Mouse (Mus musculus): ENCODE data around the gene Cdk17.
"Not testable (repeated sequence)": the region's sequence is repeated elsewhere in the genome, so short reads cannot be mapped to it uniquely, and the experiment has no call there.

Cdk17 gene

GRCm38 (mm10) chr10:93143285-93143985 is 17.2 kb upstream of the Cdk17 start:
- peak; percentile 48 for DNase-seq

- no peak for DNase-seq
Observed at GRCm38 (mm10) chr10:93143986-93144314, 16.7 kb upstream of the Cdk17 start.

DNA sequence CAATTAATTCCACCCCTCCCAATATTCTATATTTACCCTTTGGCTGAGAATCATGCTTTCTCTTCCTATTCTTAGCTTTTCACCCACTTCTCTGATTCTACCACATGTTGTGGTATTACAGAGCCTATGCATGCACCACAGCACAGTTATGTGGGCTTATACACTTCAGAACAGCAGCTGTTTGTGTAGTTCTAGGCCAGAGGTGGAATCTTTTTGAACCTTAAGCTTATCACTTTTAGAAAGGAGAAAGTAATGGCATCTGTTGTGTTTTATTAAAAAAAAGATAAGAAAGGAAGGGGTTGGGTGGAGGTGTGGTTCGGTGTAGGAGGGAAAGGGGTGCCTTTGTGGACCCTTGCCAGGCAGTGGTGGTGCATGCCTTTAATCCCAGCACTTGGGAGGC is 16.1 kb upstream of the Cdk17 start:
- DNase-seq, result peak; percentile 49

DNA sequence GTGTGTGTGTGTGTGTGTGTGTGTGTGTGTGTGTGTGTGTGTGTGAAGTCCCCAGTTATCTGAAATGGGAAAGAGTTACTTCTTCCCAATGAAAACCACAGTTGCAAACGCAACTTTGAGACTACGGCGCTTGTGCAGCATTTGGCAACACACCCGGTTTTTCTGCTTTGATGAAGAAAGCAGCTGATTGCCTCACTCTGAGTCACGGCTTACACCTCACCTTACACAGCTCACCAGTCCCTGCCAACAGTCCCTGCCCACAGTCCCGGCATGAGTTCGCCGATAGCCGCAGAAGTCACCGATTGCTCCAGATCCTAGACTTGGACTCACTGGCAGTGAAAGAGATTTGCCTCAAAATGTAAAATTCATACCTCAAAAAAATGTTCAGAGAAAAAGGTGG is 15.6 kb upstream of the Cdk17 start:
- peak; percentile 68 for DNase-seq

DNA sequence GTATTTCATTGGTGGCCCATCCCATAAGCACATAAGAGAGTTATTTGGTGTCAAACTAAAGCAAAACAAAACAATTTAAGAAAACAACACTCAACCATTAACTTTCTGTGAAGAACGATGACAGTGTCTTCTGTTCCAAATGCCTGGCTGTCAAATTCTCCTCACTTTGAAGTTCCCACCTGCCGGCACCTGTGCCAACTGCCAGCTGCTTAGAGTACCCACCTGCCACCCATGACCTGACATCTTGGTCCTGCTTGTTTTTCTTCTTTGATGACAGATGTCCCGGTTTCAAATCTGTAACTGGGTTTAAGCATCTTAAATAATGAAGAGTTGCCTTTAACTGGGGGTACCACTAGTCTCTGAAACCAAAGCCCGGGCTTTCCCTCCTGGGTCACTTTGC is 14.1 kb upstream of the Cdk17 start:
- peak; percentile 83 for DNase-seq

- no peak for DNase-seq
Observed at GRCm38 (mm10) chr10:93147691-93148090, 13.0 kb upstream of the Cdk17 start.

DNA sequence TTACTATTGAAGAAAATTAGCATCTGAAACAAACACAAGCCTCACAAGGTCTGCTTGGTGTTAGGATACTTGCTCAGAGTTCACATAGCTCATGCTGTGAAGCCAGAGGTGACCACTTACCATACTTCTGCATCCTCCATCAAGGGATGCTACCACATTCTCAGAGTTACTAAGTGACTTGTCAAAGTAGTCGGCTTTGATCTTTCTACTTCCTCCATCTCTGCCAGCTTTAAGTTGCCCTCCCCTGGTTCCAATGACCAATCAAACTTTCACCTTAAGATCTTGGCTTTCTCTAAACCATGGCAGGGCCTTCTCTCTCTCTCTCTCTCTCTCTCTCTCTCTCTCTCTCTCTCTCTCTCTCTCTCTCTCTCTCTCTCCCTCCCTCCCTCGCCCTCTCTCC is 11.1 kb upstream of the Cdk17 start:
- no peak for DNase-seq

- no peak for DNase-seq
Observed at GRCm38 (mm10) chr10:93151775-93152174, 8.9 kb upstream of the Cdk17 start.

DNA sequence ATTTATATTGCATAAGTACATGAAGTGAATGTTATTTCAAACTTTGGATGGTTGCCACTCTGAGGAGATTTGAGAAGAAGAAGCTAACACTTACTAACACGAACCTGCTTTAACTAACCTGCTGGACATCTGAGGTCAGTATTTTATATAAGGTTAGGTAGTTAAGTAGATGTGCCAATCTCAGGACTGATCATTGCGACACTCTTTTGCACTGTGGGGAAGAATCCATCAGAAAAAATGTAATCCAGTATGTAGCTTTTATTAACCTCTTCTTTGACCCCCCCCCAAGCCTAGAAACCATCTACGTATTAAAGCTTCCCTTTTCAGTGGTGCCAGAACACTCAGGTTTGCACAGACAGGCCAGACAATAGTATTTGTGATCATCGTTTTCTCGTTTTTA is 8.0 kb upstream of the Cdk17 start:
- no peak for DNase-seq

GRCm38 (mm10) chr10:93153404-93153803 is 7.3 kb upstream of the Cdk17 start:
- not testable (repeated sequence) for DNase-seq

GRCm38 (mm10) chr10:93159651-93160496 is 801 bp upstream of the Cdk17 start:
- DNase-seq, result no peak

DNA sequence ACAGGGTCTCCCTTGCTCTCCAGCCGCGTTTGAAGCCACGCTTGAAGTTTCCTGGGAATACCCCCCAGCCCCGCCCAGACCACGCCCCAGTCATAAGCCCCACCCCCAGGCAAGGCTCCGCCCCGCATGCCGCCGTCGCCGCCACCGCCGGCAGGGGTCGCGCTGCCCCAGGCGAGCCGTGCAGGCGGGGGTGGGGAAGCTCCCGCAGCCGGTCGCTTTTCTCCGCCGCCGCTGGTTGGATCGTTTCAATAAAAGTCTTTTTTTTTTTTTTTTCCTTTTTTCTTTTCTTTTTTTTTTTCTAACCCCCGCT is 223 bp upstream of the Cdk17 start:
- DNase-seq, result peak; percentile 88

- DNase-seq, result peak; percentile 27
Observed at GRCm38 (mm10) chr10:93161511-93162275, 1.0 kb downstream of the Cdk17 start.

GRCm38 (mm10) chr10:93162276-93162971 is 1.7 kb downstream of the Cdk17 start:
- no peak for DNase-seq

DNA sequence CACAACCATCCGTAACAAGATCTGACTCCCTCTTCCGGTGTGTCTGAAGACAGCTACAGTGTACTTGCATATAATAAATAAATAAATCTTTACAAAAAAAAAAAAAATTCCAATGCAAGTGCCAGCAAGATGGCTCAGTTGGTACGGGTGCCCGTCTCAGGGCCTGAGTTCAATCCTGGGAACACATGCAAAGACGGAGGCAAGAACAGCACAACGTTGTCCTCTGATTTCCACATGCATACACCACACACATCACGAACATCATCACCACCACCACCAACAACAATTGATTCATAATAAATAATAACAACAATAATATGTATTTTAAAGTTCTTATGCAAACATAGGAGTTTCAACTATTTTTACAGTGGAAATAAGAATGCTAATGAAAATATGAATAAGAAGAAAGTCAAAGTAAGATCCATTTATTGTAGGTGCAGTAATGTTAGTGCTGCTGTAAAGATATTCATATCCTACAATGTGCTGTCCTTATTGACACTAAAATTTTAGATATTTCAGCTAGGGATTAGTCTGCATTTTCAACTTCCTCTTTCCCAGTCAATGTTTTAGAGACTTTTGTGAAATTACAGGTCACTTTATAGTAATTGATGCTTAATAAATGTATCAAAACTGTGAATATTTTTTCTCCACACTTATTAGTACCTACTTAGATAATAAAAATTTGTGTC is 2.4 kb downstream of the Cdk17 start:
- DNase-seq, result no peak

GRCm38 (mm10) chr10:93163711-93164488 is 3.2 kb downstream of the Cdk17 start:
- DNase-seq, result no peak

DNA sequence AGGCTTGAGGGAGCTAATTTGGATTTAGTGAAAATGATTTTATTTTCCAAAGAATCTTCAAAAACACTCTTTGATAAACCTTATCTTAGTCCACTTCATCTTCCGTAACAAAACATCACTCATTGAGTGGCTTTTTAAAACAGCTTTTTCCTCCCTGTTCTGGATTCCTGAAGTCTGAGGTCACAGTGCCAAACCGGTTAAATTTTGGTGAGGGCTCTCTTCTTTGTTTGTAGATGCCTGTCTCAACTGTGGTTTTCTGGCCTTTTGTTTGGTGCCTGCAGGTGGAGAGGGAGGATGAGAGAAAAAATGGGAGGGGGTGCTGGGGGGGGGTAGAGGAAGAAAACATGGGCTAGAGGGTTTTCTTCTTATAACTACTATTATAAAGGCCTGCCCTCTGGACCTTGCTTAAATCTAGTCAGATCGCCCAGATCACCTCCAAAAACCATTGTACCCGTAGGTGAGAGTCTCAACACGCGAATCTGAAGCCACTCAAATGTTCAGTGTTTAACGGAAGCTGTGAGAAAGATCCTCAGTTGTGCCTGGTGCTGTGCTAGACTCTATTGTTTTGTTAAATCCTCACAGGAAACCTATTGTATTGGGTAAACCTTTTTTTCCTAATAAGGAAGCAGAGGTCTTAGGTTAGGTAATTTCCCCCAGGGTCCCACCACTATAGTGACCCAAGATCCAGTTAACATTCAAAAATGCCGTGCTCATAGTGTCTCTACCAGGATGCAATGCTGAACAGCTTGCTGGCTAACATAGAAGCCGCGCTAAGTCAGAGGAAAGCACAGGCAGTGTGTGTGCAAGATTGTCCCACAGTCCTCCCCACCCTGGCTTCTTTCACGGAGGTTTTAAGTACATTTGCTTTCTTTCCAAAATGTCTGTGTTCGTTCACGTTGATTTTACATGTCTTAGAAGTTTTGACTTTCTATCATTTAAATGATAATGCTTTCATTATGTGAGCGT is 5.0 kb downstream of the Cdk17 start:
- peak; percentile 48 for DNase-seq

- DNase-seq, result no peak
Observed at GRCm38 (mm10) chr10:93166382-93166769, 5.7 kb downstream of the Cdk17 start.

- DNase-seq, result no peak
Observed at GRCm38 (mm10) chr10:93167311-93167710, 6.6 kb downstream of the Cdk17 start.

DNA sequence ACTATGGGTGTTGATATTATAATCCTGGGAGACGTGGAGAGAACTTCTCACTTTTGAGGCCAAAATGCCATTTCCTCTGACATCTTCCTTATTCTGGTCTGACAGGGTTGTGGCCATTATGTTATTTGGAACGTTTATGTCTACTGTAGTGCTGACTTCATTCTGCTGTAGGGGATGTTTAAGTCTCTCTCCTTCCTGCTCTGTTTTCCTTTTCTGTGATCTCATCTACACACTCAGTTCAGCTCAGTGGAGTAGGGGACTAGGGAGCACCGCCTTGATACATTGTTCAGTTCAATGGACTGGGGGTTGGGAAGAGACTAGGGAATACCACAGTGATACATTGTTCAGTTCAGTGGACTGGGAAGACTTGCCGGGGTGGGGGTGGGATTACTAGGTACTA is 7.4 kb downstream of the Cdk17 start:
- no peak for DNase-seq

Measured in thymus, postnatal 14 days (tissue).